Mouse (Mus musculus) left cerebral cortex, adult 6 months (tissue): ENCODE data around the gene Gbf1. TPM values are rescaled to one million over a fixed set of nuclear protein-coding genes. Genes with fewer than 3 reads are reported as not detected.

ENCODE experiments used
- long read RNA-seq, 2 experiments: library from polyadenylated mRNA; unstranded; transcript quantifications; one replicate each; pipeline ENCODE4 v2.0.0; 2019 to 2020
- polyA plus RNA-seq: library from polyadenylated mRNA; unstranded; fragments of <200 nt; fragmentation: Nextera tagmentation; gene quantifications from 2 replicates; pipeline ENCODE4 v1.2.3, GENCODE M21; 2021

Gene Gbf1
- polyA plus RNA-seq: 25.6 and 31.8 TPM in 2 replicates
- long read RNA-seq, experiment 1, full-length matches to known transcripts: 5 of 114 reads
- long read RNA-seq, experiment 1, partial matches to known transcripts: 81 of 114 reads
- long read RNA-seq, experiment 1, other reads (novel, unspliced or antisense): 28 of 114 reads
- long read RNA-seq, experiment 2, partial matches to known transcripts: 29 of 31 reads
- long read RNA-seq, experiment 2, other reads (novel, unspliced or antisense): 2 of 31 reads

DNA sequence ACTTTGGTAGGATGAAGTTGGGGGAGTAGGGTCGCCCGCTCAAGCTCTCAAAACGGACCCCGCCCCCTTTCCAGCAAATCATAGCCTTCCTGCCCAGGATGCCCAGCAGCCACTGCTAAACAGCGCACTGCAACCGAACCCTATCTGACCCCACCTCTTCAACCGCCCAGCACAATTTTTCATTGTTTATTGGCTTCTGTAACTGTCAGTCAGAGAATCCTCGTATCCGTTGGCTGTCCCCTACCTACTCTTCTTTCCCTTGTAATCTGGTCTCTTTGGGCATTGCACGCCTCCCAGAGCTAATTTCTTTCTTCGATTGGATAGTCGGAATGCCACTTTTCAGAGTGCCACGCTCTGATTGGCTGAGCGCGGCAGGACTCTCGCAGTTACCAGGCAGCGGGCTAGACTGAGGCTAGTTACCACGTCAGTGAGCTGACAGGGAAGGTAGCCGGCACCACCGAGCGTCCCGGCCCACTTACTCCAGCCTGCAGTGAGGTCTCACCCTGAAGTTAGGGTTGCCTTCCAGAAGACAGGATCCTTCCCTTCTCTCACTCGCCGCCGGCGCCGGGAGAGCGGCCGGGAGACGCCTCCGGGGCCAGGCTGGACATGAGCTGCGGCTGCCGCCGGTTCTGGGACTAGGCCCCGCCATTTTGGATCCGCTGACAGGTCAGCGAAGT lies at the start of gene Gbf1:
Gene Gbf1, plus strand, starts transcription at position 383 of the 677 bp plus-strand sequence.

DNA sequence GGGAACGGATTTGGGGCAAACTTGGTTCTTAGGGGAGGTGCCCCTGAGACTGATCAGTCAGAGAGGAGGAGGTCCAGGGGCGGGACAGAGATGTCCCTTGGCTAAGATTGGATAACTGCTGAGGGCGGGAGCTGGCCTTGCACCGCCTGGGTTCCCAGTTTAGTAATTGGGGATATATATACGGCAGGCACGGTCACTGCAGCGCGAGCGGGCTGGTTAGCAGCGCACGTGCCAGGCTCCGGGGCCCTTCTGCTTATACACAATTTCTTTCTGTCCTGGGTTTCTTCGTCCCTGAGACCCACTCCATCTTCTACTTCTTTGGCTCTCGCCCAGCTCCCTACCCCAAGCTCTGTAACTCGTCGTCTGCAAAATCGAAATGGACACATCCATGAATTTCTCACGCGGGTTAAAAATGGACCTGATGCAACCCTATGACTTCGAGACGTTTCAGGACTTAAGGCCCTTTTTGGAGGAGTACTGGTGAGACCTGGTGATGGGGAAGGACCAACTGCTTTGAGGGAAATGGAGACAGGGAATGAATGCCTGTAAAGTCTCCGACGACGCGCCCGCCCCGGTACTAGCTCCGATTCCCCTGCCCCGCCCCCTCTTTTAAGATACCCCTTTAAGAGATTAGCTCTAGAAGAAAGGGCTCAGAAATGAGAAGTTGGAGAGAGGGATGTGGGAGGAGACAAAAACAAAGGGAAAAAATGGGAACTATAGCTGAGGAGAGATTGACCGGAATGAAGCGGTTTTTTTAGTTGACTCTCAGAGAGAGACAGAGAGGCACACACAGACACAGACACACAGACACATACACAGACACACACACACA lies 20.4 kb upstream of the Gbf1 start, which contains the start of gene Elovl3:
Gene Elovl3, plus strand, starts transcription at position 204 of the 832 bp plus-strand sequence.

DNA sequence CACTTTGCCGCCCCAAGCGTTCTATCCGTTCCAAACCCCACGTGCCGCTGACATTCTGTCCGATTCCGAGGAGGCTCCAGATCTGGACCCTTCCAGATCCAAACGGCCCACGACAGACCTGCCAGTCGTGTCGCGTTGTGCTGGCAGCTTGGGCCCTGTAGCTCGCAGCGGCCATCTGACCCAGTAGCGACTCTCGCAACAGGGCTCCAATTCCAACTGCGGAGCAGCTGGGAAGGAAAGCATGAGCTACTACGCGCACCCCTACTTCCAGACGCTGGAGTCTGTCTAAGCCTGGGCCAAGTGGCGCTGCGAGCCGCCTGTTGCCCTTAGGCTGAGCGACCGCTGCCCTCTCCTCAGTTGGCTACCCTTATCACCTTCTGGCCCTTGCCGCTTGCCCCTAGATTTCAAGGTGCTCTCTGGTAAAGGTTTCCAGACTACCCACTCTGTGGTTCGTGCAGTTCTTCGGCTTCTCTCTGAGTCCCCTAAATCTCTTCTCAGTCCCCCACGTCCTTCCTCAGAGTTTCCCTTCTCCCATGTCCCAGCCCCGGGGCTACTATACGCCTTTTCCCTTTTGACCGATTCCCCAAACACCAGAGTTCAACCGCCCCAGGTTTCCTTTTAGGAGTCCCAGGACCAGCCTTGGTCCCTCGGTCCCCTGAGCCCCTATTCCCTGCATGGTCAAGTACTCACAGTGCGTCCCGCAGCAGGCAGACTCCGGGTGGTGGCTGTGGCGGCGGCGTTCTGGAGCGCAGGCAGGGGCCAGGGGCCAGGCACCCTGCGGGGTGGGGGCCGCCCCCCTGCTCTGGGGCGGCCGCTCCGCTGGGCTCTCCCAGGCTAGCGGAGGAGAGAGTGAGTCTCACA lies 4.6 kb upstream of the Gbf1 start, which contains the start of gene Pitx3:
Gene Pitx3, minus strand, starts transcription at position 816 of the 861 bp plus-strand sequence.

DNA sequence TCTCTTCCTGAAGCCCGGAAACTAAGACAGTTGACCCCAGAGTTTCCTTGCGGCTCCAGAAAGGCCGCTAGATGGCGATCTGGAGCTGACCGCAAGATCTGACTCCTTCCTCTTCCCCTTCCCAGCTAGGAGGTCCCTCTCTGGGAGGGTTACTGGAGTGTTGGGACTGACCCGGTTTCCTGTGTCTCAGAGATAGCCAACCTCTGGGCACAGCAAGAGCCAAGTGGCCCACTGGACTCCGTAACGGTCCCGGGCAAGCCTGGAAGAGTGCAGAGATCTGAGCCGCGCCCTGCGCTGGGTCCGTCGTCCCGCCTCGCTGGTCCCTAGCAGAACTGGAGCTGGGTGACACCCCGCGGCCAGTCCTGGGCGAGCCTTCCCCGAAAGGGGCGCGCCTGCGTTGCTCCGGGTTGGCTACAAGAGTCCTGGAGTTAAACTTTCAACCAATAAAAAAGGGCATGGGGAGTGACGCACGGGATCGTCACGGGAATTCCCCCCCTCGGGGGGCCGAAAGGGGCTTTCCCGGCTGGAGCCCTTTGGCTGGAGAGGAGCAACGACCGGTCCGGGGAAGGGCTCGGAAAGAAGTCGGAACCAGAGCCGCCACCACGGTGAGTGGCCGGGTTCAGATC lies 152.0 kb downstream of the Gbf1 start, which contains the start of gene Nfkb2:
Gene Nfkb2, plus strand, starts transcription at position 105 of the 626 bp plus-strand sequence.

DNA sequence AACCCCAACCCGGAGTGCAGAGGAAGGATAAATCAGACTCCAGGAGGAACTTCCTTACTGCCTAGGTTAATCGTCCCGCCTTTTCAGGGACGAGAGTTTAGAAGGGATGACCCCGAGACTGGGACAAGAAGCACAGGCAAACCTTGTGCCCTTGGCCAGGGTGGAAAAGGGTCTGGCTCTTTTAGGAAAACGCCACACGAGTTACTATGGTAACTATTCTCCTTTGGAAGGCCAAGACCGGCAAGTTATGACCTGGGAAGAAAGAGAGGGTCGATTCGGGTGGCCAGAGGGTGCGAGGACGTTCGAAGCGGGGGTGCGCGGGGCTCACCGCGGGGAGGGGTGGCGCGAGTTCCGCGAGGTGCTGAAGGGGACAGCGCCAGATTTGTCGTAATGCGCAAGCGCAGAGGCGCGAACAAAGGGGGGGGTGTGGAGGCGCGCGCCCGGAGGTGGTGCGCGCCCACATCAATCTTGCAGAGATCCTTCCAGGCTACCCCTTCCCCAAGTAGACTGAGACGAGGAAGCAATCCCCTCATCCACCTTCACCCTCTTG lies 174.5 kb downstream of the Gbf1 start, which contains the start of gene Psd:
Gene Psd, minus strand, starts transcription at position 401 of the 550 bp plus-strand sequence.

DNA sequence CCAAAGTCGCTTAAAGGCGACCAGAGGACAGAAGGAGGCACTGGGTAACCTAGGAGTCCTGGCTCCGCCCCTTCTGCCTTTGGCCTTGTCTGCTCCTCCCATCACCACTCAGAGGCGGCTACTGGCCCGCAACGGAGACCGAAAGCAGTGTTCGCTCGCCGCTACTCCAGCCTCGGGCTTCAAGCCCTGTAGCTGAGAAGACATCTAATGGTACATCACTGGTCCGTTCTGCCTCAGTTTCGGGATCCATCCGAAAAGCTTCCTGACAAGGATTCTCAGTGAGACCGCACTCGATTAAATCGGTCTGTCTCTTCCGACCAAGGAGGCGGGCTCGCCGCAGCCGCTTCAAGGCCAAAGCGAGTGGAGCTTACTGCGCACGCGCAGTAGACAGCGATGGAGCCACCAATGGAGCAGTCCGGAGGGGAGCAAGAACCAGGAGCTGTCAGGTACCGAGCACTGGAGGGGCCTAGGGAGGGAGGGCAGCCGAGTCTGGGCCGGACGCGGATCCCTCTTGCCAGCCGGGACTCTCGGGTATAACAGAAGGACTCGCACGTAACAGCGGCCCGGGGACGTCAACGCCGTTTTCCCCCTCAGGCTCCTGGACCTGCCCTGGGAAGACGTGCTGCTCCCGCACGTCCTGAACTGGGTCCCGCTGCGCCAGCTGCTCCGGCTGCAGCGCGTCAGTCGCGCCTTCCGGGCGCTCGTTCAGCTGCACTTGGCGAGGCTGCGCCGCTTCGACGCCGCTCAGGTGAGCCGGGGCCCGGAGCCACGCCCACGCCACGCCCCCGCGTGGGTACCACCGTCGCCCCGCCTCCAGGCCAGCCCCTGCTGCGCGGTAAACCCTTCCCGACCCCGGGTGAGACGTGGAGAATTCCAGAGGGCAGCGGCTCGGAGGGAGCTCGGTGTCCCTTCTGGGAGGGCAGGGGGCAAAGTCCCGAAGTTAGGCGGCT lies 176.0 kb downstream of the Gbf1 start, which contains the start of gene Fbxl15:
Gene Fbxl15, plus strand, starts transcription at position 104 of the 950 bp plus-strand sequence.

Other genes starting within 250 kb of the Gbf1 start
- 8.4 and 13.1 TPM in 2 replicates for gene Armh3, start 154.0 kb upstream of the Gbf1 start, polyA plus RNA-seq
- 5.5 and 7.0 TPM in 2 replicates for gene Hps6, start 149.0 kb upstream of the Gbf1 start, polyA plus RNA-seq
- gene Pprc1, start 107.6 kb upstream of the Gbf1 start, polyA plus RNA-seq: 3.2 and 4.5 TPM in 2 replicates
- gene Ldb1, start 107.3 kb upstream of the Gbf1 start, polyA plus RNA-seq: 6.3 and 10.7 TPM in 2 replicates
- 37.8 and 48.7 TPM in 2 replicates for gene Nolc1, start 76.6 kb upstream of the Gbf1 start, polyA plus RNA-seq
- not detected in 2 replicates for gene Elovl3, start 20.6 kb upstream of the Gbf1 start, polyA plus RNA-seq
- gene Pitx3, start 4.2 kb upstream of the Gbf1 start, polyA plus RNA-seq: 0.08 and 0.34 TPM in 2 replicates
- 1.7 and 1.9 TPM in 2 replicates for gene Nfkb2, start 151.8 kb downstream of the Gbf1 start, polyA plus RNA-seq
- 116 and 130 TPM in 2 replicates for gene Psd, start 174.6 kb downstream of the Gbf1 start, polyA plus RNA-seq
- 56.1 and 72.4 TPM in 2 replicates for gene Fbxl15, start 175.7 kb downstream of the Gbf1 start, polyA plus RNA-seq
- 363 and 389 TPM in 2 replicates for gene Cuedc2, start 186.2 kb downstream of the Gbf1 start, polyA plus RNA-seq
- 20.1 and 30.8 TPM in 2 replicates for gene Mfsd13a, start 188.6 kb downstream of the Gbf1 start, polyA plus RNA-seq
- gene 2310034G01Rik, start 197.8 kb downstream of the Gbf1 start, polyA plus RNA-seq: 1.3 and 1.8 TPM in 2 replicates
- gene Actr1a, start 243.2 kb downstream of the Gbf1 start, polyA plus RNA-seq: 72.4 and 105 TPM in 2 replicates
- gene Sufu, start 244.4 kb downstream of the Gbf1 start, polyA plus RNA-seq: 6.0 and 8.2 TPM in 2 replicates